Mouse (Mus musculus): ENCODE results near the gene Hist2h3c2.
"Not testable (repeated sequence)": the region's sequence is repeated elsewhere in the genome, so short reads cannot be mapped to it uniquely, and the experiment has no call there.

The Hist2h3c2 gene

DNA sequence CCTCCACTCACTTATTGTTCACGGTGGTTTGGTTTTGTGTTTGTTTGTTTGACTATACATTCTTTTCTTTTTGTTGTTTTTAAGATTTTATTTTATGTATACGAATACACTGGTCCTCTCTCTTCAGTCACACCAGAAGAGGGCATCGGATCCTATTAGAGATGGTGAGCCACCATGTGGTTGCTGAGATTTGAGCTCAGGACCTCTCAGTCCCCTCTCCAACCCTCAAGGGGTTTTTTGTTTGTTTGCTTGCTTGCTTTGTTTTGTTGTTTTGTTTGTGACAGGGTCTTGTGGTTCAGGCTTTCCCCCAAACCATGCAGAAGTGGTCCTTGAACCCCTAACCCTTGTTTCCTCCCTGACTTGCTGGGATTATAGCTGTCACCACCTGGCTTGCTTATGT, 22.7 kb upstream of the Hist2h3c2 start:
- peak; percentile 53 for DNase-seq (ENCODE audit: low read depth, low spot score)

DNA sequence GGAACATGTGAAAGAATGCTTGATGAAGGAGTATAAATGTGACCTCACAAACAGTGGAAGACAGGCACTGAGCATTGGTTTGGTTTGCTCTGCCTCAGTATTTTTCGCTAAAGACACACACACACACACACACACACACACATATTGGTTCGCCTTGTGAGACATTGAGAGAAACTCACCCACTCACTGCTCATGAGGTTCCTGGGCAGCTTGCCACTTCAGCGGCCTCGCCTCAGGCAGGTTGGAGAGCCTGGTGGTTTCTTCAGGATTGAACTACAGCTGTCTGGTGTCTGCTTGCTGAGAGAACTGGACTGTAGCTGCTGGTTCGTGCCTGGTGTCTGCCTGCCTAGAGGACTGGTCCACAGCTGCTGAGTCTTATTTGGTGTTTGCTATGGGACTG, 21.3 kb upstream of the Hist2h3c2 start:
- no peak for DNase-seq (ENCODE audit: low read depth, low spot score)

DNA sequence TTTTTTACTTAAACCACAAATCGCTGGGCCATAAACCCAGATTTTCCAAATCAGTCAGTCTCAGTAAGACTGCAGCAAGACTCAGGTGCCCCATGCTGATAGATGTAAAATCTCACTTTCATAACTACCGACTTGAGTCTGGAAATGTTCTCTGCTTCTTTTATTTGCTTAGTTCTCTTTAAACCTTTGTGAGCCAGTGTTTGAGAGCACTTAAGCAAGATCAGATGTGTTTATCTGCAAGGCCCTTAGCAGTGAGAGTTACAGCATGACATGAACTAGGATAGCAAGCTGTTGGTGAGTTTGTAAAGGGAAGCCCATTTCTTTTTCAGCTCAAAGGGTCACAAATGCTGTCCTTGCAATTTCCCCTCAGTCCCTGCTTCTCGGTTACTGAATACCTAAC, 18.3 kb upstream of the Hist2h3c2 start:
- no peak for DNase-seq (ENCODE audit: low read depth, low spot score)

DNA sequence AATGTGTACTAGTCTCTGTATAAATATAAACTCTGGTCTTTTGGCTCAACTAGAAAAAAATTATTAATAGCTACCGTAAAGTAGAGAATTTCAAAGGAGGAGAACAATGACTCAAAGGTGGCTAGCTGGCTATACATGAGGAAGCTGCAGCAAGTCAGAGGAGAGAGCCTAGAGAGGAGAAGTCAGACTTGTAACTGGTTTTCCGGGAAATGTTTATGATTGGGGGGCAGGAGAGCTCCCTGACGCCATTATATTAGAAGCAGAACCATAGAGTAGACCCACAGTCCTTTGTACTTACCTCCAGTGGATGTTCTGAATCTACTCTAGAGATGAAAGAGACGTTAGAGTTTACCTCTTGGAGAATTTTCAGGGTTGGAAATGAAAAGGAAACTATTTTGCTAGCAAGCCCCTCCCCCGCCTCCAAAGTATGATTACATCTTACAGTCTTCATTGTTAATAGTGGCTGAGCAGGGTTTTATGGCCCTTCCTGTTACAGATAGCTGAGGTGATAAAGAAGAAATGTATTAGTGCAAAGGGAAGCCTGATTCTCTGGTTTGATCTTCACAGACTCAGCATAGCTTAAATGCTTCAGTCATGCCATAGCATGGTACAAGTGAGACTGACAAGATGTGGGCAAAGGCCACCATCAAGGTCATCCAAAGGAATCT, 17.1 kb upstream of the Hist2h3c2 start:
- no peak for DNase-seq (ENCODE audit: low read depth, low spot score)

DNA sequence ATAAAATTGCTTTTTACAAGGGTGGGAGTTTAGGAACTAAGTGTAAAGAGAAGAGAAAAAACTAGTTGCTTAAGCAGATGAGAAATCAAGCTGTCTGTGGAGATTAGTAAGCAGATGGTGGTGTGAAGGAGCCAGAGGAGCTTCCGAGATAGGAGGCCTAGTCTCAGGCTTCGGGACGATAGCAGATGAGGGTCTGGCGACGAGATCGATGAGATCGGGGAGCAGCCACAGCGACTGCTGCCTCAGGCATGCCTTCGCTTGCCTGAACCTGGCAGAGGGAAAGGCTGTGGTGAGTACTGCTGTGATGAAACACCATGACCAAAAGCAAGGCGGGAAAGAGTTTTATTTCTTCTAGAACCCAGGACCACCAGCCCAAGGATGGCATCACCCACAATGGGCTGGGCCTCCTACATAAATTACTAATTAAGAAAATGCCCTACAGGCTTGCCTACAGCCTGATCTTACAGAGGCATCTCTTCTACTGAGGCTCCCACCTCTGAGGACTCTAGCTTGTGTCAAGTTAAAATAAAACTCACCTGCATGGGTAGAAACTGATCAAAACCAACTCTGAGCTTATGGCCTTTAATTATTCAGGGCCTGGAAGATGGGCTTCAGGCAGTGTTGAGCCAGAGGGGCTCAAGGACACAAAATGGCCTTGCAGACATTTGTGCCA, 15.9 kb upstream of the Hist2h3c2 start:
- no peak for DNase-seq (ENCODE audit: low read depth, low spot score)

DNA sequence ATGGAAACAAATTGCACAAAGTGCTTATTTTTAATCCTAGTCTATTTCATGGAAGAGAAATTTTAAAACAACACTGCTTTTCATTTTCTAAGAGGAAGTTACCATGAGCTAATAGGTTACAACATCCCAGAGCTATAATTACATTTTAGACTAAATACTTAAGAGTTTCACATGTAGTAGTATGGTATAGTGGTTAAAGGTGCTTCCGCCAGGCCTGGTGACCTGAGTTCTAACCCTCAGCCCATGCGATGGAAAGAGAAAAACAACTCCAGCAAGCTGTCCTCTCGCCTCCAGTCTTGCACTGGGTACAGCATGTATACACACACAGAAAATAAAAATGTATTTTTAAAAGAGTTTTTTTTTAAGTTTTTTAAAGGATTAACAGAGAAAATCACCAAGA, 12.9 kb upstream of the Hist2h3c2 start:
- no peak for DNase-seq (ENCODE audit: low read depth, low spot score)

DNA sequence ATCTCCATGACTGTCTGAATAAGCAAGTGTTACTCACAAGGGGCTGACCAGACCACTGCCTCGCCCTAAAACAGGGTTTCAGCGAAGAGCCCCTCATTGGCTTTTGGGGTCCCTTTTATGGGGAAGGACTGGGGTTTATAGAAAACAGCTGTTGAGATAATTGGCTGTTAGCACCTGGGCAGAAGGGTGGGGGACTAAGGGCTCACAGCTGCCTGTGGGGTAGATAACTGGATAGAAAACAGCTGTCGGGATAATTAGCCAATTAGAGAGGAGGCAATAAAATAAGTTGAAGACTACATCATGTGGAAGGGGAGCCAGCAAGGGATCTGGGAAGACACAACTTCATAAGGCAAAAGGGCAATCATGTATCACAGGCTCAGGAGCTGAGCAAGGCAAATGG, 12.0 kb upstream of the Hist2h3c2 start:
- peak; percentile 26 for DNase-seq (ENCODE audit: low read depth, low spot score)

DNA sequence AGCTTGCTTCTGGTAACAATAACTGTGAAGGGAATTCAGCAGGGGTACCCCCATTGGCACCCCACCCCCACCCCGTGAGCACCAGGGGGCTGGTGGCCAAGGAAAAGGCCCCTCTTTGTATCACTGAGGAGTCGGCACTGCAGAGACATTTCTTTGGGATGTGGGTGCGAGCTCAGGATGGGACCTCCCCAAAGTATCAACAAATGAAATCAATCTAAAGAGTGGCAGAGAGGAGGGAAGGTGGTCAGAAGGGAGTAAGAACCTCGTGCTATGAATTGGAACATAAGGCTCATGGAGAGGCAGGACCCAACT, 10.1 kb upstream of the Hist2h3c2 start:
- no peak for DNase-seq (ENCODE audit: low read depth, low spot score)

DNA sequence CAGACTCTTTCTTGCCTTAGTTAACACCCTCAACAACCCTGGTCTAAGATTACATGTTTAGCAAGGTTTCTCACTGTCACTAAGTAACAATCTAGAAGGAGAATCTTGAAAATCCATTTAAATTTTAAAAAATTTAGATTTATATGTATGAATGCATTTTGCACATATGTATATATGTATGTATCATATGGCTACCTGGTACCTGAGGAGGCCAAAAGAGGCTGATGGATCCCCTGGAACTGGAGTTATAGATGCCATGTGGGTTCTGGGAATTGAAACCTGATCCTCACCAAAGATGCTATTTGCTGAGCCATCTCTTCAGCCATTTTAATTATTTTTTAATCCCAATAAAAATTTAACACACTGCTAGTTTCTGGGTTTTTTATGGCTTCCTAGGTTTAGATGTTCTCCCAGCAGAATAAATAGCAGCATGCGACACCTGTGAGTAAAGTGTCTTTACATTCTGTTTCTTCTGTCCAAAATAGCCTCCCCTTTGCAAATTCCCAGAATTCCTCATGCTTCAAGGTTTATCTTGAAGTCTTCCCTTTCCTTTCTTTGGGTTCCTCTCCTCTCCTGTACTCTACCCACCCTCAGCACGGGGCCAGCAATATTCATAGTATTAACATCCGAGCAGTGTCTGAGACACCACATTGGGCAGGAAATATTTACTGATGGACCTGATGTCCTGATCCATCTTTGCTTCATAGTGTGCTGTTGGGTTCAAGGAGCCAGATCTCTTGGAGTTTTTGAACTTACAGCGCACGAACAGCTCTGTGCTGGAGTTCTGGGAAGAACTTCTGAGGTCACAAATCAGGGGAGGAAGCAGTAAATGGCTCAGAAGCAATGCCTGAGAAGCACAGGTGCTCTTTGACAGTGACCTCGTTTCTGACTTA, 9.5 kb upstream of the Hist2h3c2 start:
- DNase-seq (ENCODE audit: low read depth, low spot score), result peak; percentile 32

DNA sequence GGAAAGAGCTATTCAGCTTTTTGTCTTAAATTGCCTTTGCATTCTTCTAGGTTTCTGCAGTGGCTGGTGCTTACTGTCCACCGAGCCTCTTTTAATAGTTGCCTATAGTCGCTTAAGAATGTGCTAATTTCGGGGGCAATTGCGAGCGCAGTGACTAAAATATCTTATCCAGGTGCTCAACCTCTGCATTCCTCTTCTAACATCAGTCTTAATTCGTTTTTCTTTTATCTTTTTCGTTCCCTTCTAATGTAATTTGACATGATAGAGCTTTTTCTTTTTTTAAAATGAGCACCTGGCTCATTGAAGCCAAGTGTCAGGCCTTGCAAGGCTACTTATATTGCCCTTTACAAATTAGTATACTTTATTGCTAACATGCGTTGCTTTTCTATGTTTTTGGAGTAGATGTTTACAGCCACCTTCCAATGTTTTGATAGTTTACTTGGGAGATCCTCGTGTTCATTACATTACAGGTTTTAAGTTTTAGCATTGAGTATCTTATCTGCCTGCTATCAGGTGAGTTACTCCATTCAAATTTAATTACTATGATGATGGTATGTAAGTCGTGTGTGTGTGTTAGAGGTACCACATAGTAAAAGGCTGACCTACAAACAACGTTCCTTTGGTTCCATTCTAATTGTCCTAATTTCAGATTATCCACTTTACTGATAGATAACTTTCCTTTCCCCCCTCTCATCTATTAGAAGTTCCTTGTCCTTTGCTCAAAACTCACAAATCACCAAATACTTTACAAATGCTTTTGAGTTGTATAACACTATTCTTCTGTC, 8.6 kb upstream of the Hist2h3c2 start:
- DNase-seq (ENCODE audit: low read depth, low spot score), result peak; percentile 65

DNA sequence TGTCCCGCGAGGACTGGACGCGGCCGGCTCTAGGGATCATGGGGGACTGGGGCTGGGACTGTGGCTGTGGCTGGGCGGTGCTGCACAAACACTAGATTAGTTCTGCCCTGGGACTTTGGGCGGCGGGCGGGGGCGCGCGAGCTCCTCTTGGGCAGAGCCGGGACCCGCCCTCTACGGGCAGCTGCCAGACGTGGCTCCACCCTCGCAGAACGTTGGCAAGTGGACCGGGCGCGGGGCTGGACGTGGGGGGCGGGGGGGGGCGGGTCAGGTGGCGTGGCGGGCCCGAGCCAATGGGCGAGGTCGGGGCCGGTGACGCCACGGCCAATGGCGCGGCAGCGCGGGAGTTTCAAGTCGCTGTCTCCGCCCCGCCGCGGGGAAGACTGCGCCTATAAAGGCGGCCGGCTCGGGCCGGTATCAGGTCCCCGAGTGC, 7.5 kb upstream of the Hist2h3c2 start, which contains the start of gene Hist2h3c1:
Hist2h3c1 (plus strand) TSS at position 259 of the 430 bp plus-strand sequence.
- DNase-seq (ENCODE audit: low read depth, low spot score), result not testable (repeated sequence)

DNA sequence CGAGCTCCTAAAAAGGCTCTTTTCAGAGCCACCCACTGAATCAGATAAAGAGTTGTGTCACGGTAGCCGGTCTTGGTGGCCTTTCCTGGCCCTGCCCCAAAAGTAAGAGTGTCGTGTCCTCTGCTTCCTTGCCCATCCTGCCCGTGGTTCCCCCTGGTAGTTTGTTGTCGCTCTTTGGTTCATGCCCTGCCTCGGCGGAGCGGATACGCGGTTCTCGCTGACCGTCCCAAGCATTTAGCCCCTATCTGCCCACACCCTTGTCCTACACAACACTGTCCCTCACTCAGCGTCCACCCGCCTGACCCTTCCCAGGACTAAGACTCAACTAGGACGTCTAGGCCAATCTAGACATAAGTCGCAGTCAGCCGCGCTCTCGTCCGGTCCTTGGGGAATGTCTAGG, 7.1 kb upstream of the Hist2h3c2 start:
- DNase-seq (ENCODE audit: low read depth, low spot score), result not testable (repeated sequence)

DNA sequence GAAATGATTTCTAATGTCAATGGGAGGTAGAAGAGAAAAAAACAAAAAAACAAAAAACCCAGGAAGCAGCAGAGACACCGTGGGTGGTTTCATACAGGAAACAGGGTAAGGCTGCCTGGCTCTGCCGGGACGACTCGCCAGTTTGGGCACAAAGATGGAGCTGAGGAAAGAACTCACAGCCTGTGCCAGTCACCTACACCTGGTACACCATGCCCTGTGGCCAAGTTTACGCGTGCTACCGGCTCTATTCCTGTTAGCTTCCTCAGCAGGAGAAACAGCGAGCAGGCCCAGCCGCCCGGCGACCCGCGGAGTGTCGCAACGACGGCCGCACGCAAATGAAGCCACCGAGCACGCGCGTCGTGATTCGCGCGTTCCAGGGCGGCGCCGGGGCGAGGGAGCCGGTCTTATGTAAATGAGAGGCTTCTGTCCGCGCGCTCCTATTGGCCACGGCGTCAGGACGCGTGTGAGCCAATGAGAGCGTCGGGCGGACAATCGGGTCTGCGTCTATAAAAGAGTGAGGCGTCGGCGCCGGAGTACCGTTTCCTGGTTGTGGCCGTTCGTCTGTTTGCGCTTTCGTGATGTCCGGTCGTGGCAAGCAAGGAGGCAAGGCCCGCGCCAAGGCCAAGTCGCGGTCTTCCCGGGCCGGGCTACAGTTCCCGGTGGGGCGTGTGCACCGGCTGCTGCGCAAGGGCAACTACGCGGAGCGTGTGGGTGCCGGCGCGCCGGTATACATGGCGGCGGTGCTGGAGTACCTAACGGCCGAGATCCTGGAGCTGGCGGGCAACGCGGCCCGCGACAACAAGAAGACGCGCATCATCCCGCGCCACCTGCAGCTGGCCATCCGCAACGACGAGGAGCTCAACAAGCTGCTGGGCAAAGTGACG, 6.3 kb upstream of the Hist2h3c2 start, which contains the start of gene Hist2h2aa1:
Hist2h2aa1 (plus strand) TSS at position 495 of the 884 bp plus-strand sequence.
- peak; percentile 93 for DNase-seq (ENCODE audit: low read depth, low spot score)

DNA sequence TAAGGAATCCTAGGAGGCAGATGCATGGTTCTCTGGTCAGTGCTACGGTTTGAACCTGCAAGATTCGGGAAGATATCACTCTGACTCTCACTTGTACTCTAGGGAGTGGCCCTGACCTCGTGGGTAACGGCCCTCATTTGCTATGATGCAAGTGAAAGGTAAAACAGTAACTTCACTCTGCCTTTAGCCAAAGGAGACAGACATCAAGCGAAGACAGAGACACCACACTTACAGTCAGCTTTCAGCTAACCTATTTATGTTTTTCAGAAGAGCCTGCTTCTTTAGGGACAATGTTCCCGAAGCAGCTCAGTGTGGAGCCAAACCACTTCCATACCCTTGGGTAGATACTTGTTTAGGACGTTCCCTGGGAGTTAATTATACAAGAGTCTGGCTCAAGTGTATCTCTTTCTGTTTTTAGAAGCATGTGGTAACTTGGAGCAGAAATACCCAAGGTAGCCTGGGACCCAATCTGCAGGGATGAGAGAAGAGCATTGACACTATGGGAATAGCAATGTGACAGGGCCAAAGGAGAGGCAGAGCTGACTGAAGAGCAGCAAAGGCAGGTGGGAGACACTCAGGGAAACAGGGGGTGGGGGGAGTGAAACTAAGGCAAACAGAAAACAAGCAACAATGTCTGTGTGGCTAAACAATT, 5.1 kb upstream of the Hist2h3c2 start:
- peak; percentile 55 for DNase-seq (ENCODE audit: low read depth, low spot score)

DNA sequence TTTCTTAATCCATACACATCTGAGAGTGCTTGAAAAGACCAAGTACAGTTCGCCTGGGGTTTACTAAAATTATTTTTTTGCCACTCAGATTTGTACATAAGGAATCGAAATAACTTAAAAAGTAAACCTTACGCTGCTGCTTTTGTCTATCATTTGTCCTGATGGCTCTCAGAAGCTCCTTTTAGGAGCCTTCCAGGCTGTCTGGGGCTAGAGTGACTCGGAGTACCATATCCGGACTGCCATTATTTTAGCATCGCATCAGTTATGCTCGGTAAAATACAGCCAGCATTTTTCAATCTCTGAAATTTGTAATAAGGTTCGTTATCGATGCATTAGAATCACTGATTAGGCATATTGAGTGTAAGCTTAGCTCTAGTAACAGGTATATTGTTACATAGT, 1.9 kb upstream of the Hist2h3c2 start:
- no peak for DNase-seq (ENCODE audit: low read depth, low spot score)

DNA sequence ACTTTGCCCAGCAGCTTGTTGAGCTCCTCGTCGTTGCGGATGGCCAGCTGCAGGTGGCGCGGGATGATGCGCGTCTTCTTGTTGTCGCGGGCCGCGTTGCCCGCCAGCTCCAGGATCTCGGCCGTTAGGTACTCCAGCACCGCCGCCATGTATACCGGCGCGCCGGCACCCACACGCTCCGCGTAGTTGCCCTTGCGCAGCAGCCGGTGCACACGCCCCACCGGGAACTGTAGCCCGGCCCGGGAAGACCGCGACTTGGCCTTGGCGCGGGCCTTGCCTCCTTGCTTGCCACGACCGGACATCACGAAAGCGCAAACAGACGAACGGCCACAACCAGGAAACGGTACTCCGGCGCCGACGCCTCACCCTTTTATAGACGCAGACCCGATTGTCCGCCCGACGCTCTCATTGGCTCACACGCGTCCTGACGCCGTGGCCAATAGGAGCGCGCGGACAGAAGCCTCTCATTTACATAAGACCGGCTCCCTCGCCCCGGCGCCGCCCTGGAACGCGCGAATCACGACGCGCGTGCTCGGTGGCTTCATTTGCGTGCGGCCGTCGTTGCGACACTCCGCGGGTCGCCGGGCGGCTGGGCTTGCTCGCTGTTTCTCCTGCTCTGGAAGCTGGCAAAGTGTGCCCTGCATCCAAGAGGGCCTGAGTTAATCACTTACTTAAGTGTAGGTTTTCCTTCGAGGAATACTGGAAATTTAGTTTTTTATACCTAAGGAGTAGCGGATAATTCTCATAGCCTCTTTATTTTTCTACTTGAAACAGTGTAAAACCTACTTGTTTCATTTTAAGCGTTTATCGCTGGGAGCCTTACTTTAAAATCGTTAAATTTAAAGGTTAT, 1.2 kb upstream of the Hist2h3c2 start, which contains the start of gene Hist2h2aa2:
Hist2h2aa2 (minus strand) TSS at position 328 of the 850 bp plus-strand sequence.
- DNase-seq (ENCODE audit: low read depth, low spot score), result peak; percentile 75

DNA sequence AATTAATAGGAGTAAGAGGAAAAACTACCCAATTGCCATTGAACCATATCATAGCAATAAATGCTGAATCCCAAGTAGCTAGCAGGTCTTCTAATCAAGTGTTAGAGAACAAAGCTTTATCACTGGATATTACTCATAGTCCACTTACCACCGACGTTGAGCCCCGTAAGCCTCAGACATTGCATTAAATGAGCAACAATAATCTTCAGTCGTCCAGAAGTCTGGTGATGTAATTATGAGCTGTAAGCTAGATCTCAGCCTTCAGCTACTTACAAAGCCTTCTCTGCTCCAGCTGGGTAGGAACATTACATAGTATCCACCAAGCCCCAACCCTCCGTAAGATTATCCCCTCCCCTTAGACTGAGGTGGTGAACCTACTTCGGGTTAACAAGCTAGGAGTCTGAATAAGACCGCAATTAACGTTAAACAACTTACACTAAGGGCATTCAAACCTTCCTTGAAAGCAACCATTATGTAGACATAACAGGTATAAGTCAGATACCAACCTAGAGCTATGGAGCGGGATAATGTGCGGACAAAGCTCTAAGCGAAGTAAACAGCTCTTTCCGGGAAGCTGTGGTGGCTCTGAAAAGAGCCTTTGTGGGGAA, 919 bp downstream of the Hist2h3c2 start:
- DNase-seq (ENCODE audit: low read depth, low spot score), result peak; percentile 72

DNA sequence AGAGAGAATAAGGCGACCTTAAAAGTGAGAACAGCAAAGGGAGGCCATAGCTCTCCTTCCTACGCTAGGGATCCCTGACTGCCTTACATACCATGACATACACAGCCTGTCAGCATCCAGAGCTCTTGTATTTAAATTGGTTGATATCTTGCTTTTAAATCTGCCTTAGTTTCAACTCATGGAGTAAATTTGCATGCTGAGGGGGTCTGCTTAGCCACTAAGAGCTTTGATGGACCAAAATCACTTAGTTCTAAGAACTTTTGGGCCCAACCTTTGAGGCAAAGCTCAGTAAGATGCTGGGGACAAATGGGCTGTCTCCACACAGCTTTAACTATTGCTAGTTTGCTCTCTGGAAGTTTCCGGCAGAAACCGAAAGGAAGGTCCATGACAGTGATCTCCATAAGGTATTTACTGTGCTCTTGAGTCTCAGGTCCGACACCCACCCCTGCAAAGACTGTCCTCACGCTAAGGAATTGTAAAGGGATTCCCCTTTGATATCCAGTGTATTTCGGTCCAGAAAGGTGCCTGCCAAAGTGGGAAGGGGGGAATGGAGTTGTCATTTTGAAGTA, 1.5 kb downstream of the Hist2h3c2 start:
- peak; percentile 48 for DNase-seq (ENCODE audit: low read depth, low spot score)
